Mouse (Mus musculus) CH12.LX (cell line): ENCODE data around the gene Glrb. TPM values are rescaled to one million over a fixed set of nuclear protein-coding genes. Genes with fewer than 3 reads are reported as not detected.

ENCODE experiments used
- DNase-seq: peaks from one replicate; pipeline ENCODE4 v3.0.0-alpha.2; 2013; ENCODE audit errors: extremely low read depth
- H3K27ac ChIP-seq: 2 replicates; pipeline ENCODE4 v1.5.1; 2012; ENCODE audit warnings: low read depth, mild to moderate bottlenecking, control low read depth, moderate library complexity; ENCODE audit not compliant: insufficient read depth
- H3K27me3 ChIP-seq: replicated peaks from 2 replicates; pipeline ENCODE3; 2012; ENCODE audit warnings: inconsistent platforms
- H3K36me3 ChIP-seq, 2 experiments: replicated peaks in 1 of 2; 2 replicates each; pipeline versions ENCODE3 to v1.6.1; 2012; ENCODE audit warnings: inconsistent platforms in 1 of 2, low read length in 1 of 2, mild to moderate bottlenecking in 1 of 2, mixed read lengths in 1 of 2, moderate library complexity in 1 of 2; ENCODE audit not compliant: control insufficient read depth in 1 of 2, insufficient read depth in 1 of 2
- H3K4me1 ChIP-seq, 2 experiments: 2 replicates each; pipeline ENCODE4 v1.6.1; 2012; ENCODE audit warnings: inconsistent platforms in 1 of 2, moderate library complexity in 1 of 2; ENCODE audit not compliant: insufficient read depth in 2 of 2, control insufficient read depth in 1 of 2
- H3K4me2 ChIP-seq: 2 replicates; pipeline ENCODE4 v1.6.1; 2012; ENCODE audit warnings: low read depth, mild to moderate bottlenecking, control low read depth; ENCODE audit not compliant: poor library complexity, insufficient read depth, severe bottlenecking
- H3K4me3 ChIP-seq, 3 experiments: fragments of 150-350 bp in 1 of 3; sonication (generic) in 1 of 3; replicated peaks in 1 of 3; 2 replicates each; pipeline versions ENCODE3 to v1.5.1; 2011 to 2012; ENCODE audit warnings: low read depth in 2 of 3, low read length in 2 of 3, mild to moderate bottlenecking in 2 of 3, moderate library complexity in 2 of 3, control low read depth in 1 of 3, improper control_type of control experiment in 1 of 3, inconsistent platforms in 1 of 3, mixed read lengths in 1 of 3; ENCODE audit not compliant: poor library complexity in 1 of 3
- H3K79me2 ChIP-seq: replicated peaks from 2 replicates; pipeline ENCODE4 v1.6.1; 2012; ENCODE audit warnings: mild to moderate bottlenecking, moderate library complexity; ENCODE audit not compliant: control insufficient read depth, poor library complexity, insufficient read depth, severe bottlenecking; ENCODE audit errors: extremely low read depth
- H3K9ac ChIP-seq: 2 replicates; pipeline ENCODE4 v1.6.1; 2012; ENCODE audit warnings: low read depth, mild to moderate bottlenecking, control low read depth, moderate library complexity; ENCODE audit not compliant: insufficient read depth
- H3K9me3 ChIP-seq: replicated peaks from 2 replicates; pipeline ENCODE3; 2012; ENCODE audit warnings: low read length, inconsistent platforms, mixed read lengths
- BHLHE40 ChIP-seq: IDR thresholded peaks from 2 replicates; pipeline ENCODE4 v1.6.1; 2011; ENCODE audit warnings: mild to moderate bottlenecking, low read depth, low read length, improper control_type of control experiment
- E2F4 ChIP-seq: IDR thresholded peaks from 2 replicates; pipeline ENCODE4 v1.6.1; 2011; ENCODE audit warnings: low read depth, low read length, improper control_type of control experiment; ENCODE audit not compliant: insufficient replicate concordance
- GABPA ChIP-seq: IDR thresholded peaks from 2 replicates; pipeline ENCODE4 v1.6.1; 2012; ENCODE audit warnings: low read depth, low read length, improper control_type of control experiment, inconsistent platforms; ENCODE audit not compliant: insufficient replicate concordance
- IRF4 ChIP-seq: IDR thresholded peaks from 2 replicates; pipeline ENCODE4 v1.6.1; 2014; ENCODE audit warnings: low read depth, mild to moderate bottlenecking, inconsistent platforms, low read length, improper control_type of control experiment
- KAT2A ChIP-seq: IDR thresholded peaks from 2 replicates; pipeline ENCODE4 v1.6.1; 2012; ENCODE audit warnings: low read length, improper control_type of control experiment, inconsistent platforms; ENCODE audit not compliant: insufficient replicate concordance
- MEF2A ChIP-seq: IDR thresholded peaks from 2 replicates; pipeline ENCODE4 v1.6.1; 2014; ENCODE audit warnings: low read depth, mild to moderate bottlenecking, inconsistent platforms, low read length, improper control_type of control experiment, borderline replicate concordance
- MXI1 ChIP-seq: IDR thresholded peaks from 2 replicates; pipeline ENCODE4 v1.6.1; 2011; ENCODE audit warnings: mild to moderate bottlenecking, low read depth, low read length, improper control_type of control experiment
- PAX5 ChIP-seq: IDR thresholded peaks from 2 replicates; pipeline ENCODE4 v1.6.1; 2012; ENCODE audit warnings: low read length, inconsistent platforms, mixed read lengths
- POLR2AphosphoS2 ChIP-seq: IDR thresholded peaks from 2 replicates; pipeline ENCODE4 v1.6.1; 2011; ENCODE audit warnings: low read depth, low read length, improper control_type of control experiment
- RCOR1 ChIP-seq: conservative IDR thresholded peaks from 2 replicates; pipeline ENCODE4 v1.6.1; 2012; ENCODE audit warnings: low read depth, mild to moderate bottlenecking, inconsistent platforms, low read length, improper control_type of control experiment
- dilution Hi-C: fragments of 300-500 bp; cut with MboI; formaldehyde crosslinking; loops from 2 replicates; pipeline ENCODE4 v1.14.3; 2020; ENCODE audit warnings: low sequenced_read_pairs; ENCODE audit not compliant: extremely low pct_unique_long_range_greater_than_20kb, extremely low pct_ligation_motif_present
- in situ Hi-C: fragments of 300-500 bp; cut with MboI; formaldehyde crosslinking; loops from 3 replicates; pipeline ENCODE4 v1.14.3; 2019; ENCODE audit warnings: low sequenced_read_pairs, low pct_ligation_motif_present, low pct_unique_long_range_greater_than_20kb, mixed read lengths
- polyA plus RNA-seq: library from polyadenylated mRNA; unstranded; fragments of >175 nt; gene quantifications from 2 replicates; pipeline ENCODE4 v1.2.1, GENCODE M21; 2012; ENCODE audit warnings: low read depth; ENCODE audit not compliant: insufficient read length
- total RNA-seq, 2 experiments: library from RNA; depleted of rRNA; stranded (reverse); fragments of 300-350 nt in 1 of 2; fragments of >200 nt in 1 of 2; gene quantifications; 2 replicates each; pipeline ENCODE4 v1.2.3; 2012 to 2014

The Glrb gene
- total and polyA plus RNA-seq, 3 experiments, result not detected

DNA sequence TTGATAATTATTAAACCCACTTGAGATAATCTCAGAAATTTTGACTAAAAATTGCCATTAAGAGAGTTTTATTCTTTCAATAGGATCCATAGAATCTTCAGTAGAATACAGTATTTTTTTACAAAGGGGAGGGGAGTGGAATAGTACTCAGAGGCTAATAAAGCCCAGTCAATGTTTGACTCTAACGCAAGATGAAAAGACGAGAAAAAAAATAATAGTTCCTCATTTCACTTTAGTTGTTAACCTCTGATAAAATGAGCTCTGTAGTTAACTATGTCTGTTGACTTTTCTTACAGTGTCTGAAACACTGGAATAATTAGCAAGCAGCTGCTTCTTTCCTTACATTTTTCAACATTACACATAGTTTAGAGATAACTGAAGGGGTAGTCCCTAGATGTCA is 118.2 kb downstream of the Glrb start:
- Histone ChIP-seq H3K9me3 (no peaks in the 10 kb centered on the region), H3K27me3 (no peaks in the 10 kb centered on the region), H3K9ac (no peak overlapping the region), H3K27ac (no peak overlapping the region), H3K4me2 (no peak overlapping the region), H3K79me2 (no peaks in the 10 kb centered on the region), H3K4me1 (no peaks in the 10 kb centered on the region), H3K4me3 (no peak overlapping the region), H3K36me3 (no peaks in the 10 kb centered on the region)
- in situ Hi-C loops (no loop called here), dilution Hi-C loops (no loop called here)
- no peak for TF ChIP-seq PAX5
- TF ChIP-seq POLR2AphosphoS2, result no peak
- no peak for TF ChIP-seq RCOR1
- TF ChIP-seq IRF4, result no peak
- TF ChIP-seq MXI1, result no peak
- TF ChIP-seq GABPA, result no peak
- TF ChIP-seq E2F4, result no peak
- no peak for TF ChIP-seq MEF2A
- TF ChIP-seq KAT2A, result no peak
- no peak for TF ChIP-seq BHLHE40
- DNase-seq, result no peak

Other genes starting within 250 kb of the Glrb start
- gene Gria2, start 110.8 kb downstream of the Glrb start, total RNA-seq (2012; rRNA removed), result not detected in 2 replicates
- not detected in 2 replicates for gene Gria2, start 110.8 kb downstream of the Glrb start, total RNA-seq (2014; rRNA removed)
- not detected in 2 replicates for gene Gria2, start 110.8 kb downstream of the Glrb start, polyA plus RNA-seq
- 0.17 TPM in 1 of 2 replicates, not detected in the other for gene Pdgfc, start 122.8 kb upstream of the Glrb start, total RNA-seq (2012; rRNA removed)
- gene Pdgfc, start 122.8 kb upstream of the Glrb start, total RNA-seq (2014; rRNA removed), result 0.09 TPM in 1 of 2 replicates, not detected in the other
- gene Pdgfc, start 122.8 kb upstream of the Glrb start, polyA plus RNA-seq, result 0.18 and 0.20 TPM in 2 replicates